Mouse (Mus musculus): ENCODE results near the gene Gpr137c. TPM values are rescaled to one million over a fixed set of nuclear protein-coding genes. Genes with fewer than 3 reads are reported as not detected.

The Gpr137c gene
- polyA plus RNA-seq (2014; fragmentation: Illumina TruSeq; extraction: RNeasy Lipid Tissue Mini Kit (QIAGEN cat#74804); ENCODE audit: low read depth, low replicate concordance) = 1.8 TPM

GRCm38 (mm10) chr14:45219281-45220089 lies at the start of gene Gpr137c:
Gene Gpr137c, plus strand, starts transcription at chr14:45219717.

GRCm38 (mm10) chr14:45220090-45220956 lies 806 bp downstream of the Gpr137c start, which contains the start of gene Txndc16:
Gene Txndc16, minus strand, starts transcription at chr14:45220328.

GRCm38 (mm10) chr14:45318426-45319236 lies 99.1 kb downstream of the Gpr137c start, which contains the start of gene Ero1l:
Gene Ero1l, minus strand, starts transcription at chr14:45318771.

GRCm38 (mm10) chr14:45329589-45330181 lies 110.2 kb downstream of the Gpr137c start, which contains the start of gene Psmc6:
Gene Psmc6, plus strand, starts transcription at chr14:45329788.

Other genes with a start within 250 kb of the Gpr137c start
- gene Ptger2, start 231.5 kb upstream of the Gpr137c start, polyA plus RNA-seq (2014; fragmentation: Illumina TruSeq; extraction: RNeasy Lipid Tissue Mini Kit (QIAGEN cat#74804); ENCODE audit: low read depth, low replicate concordance) = 1.3 TPM
- gene Txndc16, start 611 bp downstream of the Gpr137c start, polyA plus RNA-seq (2014; fragmentation: Illumina TruSeq; extraction: RNeasy Lipid Tissue Mini Kit (QIAGEN cat#74804); ENCODE audit: low read depth, low replicate concordance) = 73.4 TPM
- 136 TPM for gene Ero1l, start 99.1 kb downstream of the Gpr137c start, polyA plus RNA-seq (2014; fragmentation: Illumina TruSeq; extraction: RNeasy Lipid Tissue Mini Kit (QIAGEN cat#74804); ENCODE audit: low read depth, low replicate concordance)
- 748 TPM for gene Psmc6, start 110.1 kb downstream of the Gpr137c start, polyA plus RNA-seq (2014; fragmentation: Illumina TruSeq; extraction: RNeasy Lipid Tissue Mini Kit (QIAGEN cat#74804); ENCODE audit: low read depth, low replicate concordance)
- 68.2 TPM for gene Styx, start 131.4 kb downstream of the Gpr137c start, polyA plus RNA-seq (2014; fragmentation: Illumina TruSeq; extraction: RNeasy Lipid Tissue Mini Kit (QIAGEN cat#74804); ENCODE audit: low read depth, low replicate concordance)
- gene Gnpnat1, start 185.2 kb downstream of the Gpr137c start, polyA plus RNA-seq (2014; fragmentation: Illumina TruSeq; extraction: RNeasy Lipid Tissue Mini Kit (QIAGEN cat#74804); ENCODE audit: low read depth, low replicate concordance) = 127 TPM